Mouse (Mus musculus) layer of hippocampus, postnatal 25 days (tissue): ENCODE data around the gene Trp53tg5. TPM values are rescaled to one million over a fixed set of nuclear protein-coding genes. Genes with fewer than 3 reads are reported as not detected.

Experiments
- DNase-seq, 2 experiments: peaks; one replicate each; pipeline ENCODE4 v3.0.0; 2022; ENCODE audit warnings: mixed read lengths in 2 of 2, low spot score in 1 of 2; ENCODE audit errors: extremely low spot score in 1 of 2
- total RNA-seq, 2 experiments: library from RNA; stranded (reverse); gene quantifications; 2 replicates each; pipeline ENCODE4 v1.2.3; 2021

Gene Trp53tg5
- total RNA-seq, 2 experiments from 2014 or later, result not detected

DNA sequence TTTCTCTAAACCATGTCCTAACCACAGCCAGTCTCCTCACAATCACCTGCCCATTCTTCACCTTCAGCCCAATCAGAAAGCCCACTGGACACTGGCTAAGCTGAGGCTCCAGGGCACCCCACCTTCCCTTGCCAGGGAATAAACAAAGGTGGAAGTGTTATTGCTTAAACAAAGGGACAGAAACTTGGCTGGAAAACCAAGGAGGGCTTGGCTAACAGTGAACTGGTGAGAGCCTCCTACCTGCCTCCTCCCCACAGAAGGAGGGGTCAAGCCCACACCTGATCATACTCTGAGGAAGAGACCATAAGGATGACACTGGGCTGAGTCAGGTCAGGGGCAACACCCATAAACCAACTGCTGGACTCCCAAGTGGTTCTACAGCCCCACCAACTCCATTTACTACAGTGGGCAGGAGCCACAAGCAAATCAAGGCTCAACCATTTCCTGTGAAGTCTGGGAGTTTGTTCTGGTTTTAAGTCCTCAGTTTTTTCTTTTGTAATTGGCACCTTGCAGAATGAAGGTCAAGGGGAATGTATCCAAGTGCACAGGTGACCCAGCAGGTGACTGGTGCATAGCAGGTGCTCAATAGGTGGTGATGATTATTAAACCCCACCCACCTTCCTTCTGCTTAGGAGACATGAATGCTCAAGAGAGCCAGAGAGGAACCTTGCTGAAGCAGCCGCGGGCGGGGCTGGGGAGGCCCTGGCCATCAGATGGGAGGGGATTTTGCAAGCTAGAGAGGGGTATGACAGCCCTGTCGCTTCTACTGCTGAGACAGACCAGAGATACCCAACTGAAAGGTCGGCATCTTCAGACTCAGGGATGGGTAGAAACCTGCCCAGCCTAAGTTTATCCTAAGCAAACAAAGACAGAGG, 38.1 kb downstream of the Trp53tg5 start:
- DNase-seq, result no peak

DNA sequence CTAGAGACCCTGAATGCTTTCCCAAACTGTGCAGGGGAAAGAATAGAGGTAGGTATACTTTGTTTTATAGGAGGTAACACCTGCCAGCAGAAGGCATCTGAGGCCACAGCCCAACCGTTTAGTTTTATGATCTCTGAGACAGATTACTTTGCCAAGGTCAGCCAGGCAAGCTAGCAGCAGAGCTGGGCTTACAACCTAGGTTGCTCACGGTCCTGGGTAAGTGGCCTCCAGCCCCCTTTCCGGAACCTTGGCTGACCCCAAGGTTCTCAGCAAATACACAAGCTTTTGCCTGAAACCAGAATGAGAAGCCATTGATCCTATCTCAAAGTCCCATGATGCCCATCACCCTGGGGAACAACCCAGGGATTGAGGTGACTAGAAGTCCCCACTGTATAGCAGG, 38.8 kb downstream of the Trp53tg5 start:
- DNase-seq, result no peak

- DNase-seq, result no peak
Measured at GRCm38 (mm10) chr2:164433278-164433895, 40.1 kb downstream of the Trp53tg5 start.

DNA sequence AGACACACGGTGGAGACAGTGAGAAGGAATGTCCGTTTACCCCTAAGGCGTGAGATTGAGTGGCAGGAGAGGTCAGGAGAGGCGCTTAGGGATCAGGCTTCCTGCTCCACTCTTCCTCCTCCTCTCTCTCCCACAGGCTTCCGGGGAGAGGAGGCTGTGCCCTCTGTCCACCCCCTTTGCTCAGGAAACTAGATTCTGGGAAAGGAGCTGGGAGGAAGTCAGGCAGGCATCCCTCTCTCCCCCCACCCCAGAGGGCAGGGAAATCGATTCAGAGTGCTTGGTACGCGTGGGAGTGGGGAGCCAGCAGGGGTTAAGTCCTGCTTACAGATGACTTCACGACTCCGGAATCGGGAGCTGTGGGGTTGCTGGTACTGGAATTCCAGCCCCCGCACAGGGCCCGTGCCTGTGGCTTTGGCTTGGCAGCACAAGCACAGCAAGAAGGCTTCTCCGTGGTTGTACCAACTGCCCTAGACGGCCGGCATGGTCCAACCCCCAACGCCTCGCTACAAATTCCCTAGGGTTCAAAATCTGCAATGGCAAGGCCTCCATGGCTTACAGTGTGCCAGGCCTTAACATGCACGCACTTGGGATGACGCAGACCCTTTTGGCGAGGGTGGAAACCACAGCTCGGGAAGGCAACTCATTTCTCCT, 40.9 kb downstream of the Trp53tg5 start:
- DNase-seq, result no peak

GRCm38 (mm10) chr2:164431676-164432465, 41.7 kb downstream of the Trp53tg5 start:
- DNase-seq, result no peak

GRCm38 (mm10) chr2:164430697-164431096, 42.8 kb downstream of the Trp53tg5 start:
- no peak for DNase-seq

DNA sequence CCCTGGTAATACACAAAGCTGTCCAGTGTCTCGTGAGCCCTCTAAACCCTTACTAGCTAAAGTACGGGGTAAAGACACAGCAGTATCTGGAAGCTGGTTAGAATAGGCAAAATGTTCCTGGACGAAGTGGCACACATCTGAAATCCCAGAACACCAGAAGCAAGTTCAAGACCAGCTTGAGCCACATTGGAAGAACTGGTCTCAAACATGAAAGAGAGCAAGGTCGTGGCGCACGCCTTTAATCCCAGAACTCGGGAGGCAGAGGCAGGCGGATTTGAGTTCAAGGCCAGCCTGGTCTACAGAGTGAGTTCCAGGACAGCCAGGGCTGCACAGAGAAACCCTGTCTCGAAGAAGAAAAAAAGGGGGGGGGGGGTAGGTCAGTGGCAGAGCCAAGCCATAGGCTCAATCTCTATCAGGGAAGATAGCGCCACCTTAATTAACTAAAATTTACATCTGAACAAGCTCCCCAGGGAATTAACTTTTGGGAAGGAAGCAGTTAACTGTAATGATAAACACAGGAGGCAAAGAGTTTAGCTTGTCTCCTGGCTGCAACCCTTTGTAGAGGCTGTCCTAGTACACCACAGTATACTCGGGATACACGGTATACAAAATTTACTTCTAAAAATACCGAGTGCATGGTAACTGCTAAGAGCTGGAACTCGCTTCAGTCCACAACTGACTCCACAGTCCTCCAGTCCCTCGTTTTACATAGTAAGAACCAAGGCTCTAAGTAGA, 43.5 kb downstream of the Trp53tg5 start:
- no peak for DNase-seq

- no peak for DNase-seq
Measured at GRCm38 (mm10) chr2:164428451-164428850, 45.1 kb downstream of the Trp53tg5 start.

- DNase-seq, result no peak
Measured at GRCm38 (mm10) chr2:164426952-164427351, 46.6 kb downstream of the Trp53tg5 start.

DNA sequence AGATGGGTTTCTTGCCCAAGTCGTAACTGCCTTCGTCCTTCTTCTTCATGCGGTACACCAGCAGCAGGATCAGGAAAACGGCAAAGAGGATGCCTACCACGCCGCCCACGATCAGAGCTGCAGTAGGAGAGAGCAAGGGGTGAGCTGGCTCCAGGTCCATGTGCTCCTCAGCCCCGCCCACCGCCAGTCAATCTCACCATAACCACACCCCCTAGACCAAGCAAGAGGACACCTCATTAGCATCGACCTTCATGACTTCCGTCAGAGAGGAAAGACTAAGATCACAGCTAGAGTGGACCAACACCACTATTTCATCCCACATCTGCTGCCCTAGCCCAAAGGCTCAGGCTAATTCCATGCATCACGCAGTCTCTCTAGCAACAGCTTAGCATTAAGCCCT, 47.4 kb downstream of the Trp53tg5 start:
- DNase-seq, result no peak

GRCm38 (mm10) chr2:164425401-164425800, 48.1 kb downstream of the Trp53tg5 start:
- DNase-seq, result no peak

GRCm38 (mm10) chr2:164424406-164424805, 49.1 kb downstream of the Trp53tg5 start:
- DNase-seq, result no peak

DNA sequence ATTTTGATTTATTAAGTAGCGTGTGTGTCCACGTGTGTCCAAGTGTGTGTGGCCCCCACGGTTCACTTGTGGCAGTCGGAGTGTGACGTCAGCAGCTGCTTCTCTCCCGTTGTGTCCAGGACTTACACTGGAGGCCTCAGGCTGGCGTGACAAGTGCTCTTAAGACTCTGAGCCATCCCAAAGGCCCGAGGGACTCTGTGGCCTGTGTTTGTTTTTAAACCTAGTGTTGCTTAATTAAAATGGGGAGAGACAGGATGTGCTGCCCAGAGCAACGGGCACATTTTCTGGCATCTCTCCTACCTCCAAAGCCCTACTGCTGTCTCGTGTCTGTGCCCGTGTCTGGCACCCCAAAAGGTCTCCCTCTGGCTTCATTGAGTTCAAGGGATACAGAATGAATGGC, 50.1 kb downstream of the Trp53tg5 start:
- no peak for DNase-seq

DNA sequence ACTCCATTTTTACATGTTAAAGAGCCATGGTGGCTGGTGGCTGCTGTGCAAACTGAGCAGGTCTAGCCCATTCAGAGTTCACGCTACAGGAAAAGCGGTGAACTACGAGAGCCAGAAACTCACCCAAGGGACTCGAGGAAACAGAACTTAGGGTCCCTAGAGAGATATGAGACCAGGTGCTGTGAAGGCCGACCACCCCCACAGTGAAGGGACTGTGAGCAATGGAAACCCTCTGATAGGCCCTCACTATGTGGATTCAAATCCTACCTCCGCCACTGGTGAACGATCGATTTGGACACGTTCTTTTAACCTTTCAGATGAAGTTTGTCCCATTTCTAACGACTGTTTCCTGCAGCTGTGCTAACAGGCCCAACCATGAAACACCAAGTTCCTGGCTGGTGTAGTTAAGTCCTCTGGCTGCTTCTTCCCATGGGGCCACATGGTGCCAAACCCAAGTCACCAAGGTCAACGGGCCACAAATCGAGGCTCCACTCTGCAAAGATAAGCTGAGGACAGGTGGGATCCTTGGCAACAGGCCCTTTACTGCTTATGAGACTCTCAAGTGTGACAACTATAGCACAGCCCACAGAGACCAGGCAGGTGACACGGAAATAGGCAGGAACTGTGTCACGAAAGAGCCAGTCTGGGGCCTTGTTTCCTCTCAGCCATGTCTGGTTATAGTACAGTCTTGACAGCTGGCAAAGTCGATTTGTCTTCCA, 50.7 kb downstream of the Trp53tg5 start:
- no peak for DNase-seq

DNA sequence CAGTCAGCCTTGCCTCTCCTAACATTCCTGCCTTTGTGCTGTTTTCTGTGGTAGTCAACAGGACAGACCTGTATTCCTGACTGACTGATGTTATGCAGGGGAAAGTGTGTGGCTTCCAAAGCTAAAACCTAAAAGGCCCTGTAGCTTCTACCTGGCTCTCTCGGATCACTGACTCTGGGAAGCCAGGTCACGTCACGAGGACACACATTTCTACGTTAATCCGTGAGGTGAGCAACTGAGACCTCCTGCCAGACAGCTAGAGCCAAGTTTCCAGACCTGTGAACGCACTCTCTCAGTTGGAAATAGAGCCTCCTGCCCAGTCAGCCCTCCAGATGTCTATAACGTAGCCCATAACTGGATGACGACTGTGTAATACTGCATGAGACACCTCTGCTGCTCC, 51.5 kb downstream of the Trp53tg5 start:
- DNase-seq, result no peak

- no peak for DNase-seq
Measured at GRCm38 (mm10) chr2:164421306-164421705, 52.2 kb downstream of the Trp53tg5 start.
